Mouse (Mus musculus) embryonic fibroblast, embryonic 13.5 days (primary cell): ENCODE results near the gene Fam3c. TPM values are rescaled to one million over a fixed set of nuclear protein-coding genes. Genes with fewer than 3 reads are reported as not detected.

ENCODE experiments used
- H3K27ac ChIP-seq: 2 replicates; pipeline ENCODE4 v1.5.1; 2012; ENCODE audit warnings: low read length, control low read depth, inconsistent platforms; ENCODE audit not compliant: insufficient read depth
- H3K4me1 ChIP-seq: 2 replicates; pipeline ENCODE4 v1.6.1; 2011; ENCODE audit warnings: low read length; ENCODE audit not compliant: control insufficient read depth, insufficient read depth
- H3K4me3 ChIP-seq: 2 replicates; pipeline ENCODE4 v1.5.1; 2011; ENCODE audit warnings: mild to moderate bottlenecking, control low read depth, low read length; ENCODE audit not compliant: insufficient read depth
- CTCF ChIP-seq: IDR thresholded peaks from 2 replicates; pipeline ENCODE4 v1.5.1; 2011; ENCODE audit warnings: mild to moderate bottlenecking, control low read depth, low read length, moderate library complexity, borderline replicate concordance; ENCODE audit not compliant: insufficient read depth
- POLR2A ChIP-seq: IDR thresholded peaks from 2 replicates; pipeline ENCODE4 v1.6.1; 2011; ENCODE audit warnings: low read depth, mild to moderate bottlenecking, control low read depth, low read length, moderate library complexity
- polyA plus RNA-seq: library from polyadenylated mRNA; stranded (reverse); fragments of >200 nt; gene quantifications from 2 replicates; pipeline ENCODE4 v1.2.4, GENCODE M21; 2011; ENCODE audit warnings: low read depth; ENCODE audit not compliant: missing spikeins, insufficient read length

Gene Fam3c
- polyA plus RNA-seq, 1 experiment: 94.7 TPM

GRCm38 (mm10) chr6:22326289-22326688 is 29.8 kb downstream of the Fam3c start:
- no peak overlapping the region for H3K27ac ChIP-seq
- TF ChIP-seq POLR2A: no peak
- H3K4me3 ChIP-seq: no peak overlapping the region
- H3K4me1 ChIP-seq: no peaks in the 10 kb centered on the region

GRCm38 (mm10) chr6:22325364-22326072 is 30.5 kb downstream of the Fam3c start:
- H3K4me1 ChIP-seq: no peaks in the 10 kb centered on the region
- no peak overlapping the region for H3K27ac ChIP-seq
- TF ChIP-seq POLR2A (no peak), CTCF (peak; percentile 81)
- no peak overlapping the region for H3K4me3 ChIP-seq

- Histone ChIP-seq H3K4me3 (no peak overlapping the region), H3K4me1 (no peaks in the 10 kb centered on the region; the same call in 1 of the 2 replicates), H3K27ac (no peak overlapping the region)
- no peak for TF ChIP-seq POLR2A
- no peak for TF ChIP-seq CTCF
Measured at GRCm38 (mm10) chr6:22298059-22298458, 58.0 kb downstream of the Fam3c start.

DNA sequence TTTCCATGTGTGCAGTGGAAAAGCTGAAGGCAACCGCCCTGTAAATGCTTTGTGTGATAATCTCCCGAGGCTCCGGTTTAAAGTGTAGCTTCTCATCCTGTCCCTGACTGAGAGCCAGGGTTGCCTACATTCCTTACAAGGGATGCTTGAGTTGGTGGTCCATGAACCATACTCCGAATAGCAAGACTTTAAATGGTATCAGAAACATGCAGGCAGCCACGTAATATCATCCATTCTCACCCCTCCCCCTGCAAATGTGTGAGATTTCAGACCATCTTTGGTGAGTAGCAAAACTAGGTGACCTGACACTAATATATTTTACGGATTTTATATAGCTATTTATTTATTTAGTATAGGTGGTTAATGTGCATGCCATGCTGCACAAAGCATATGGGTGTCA is 59.0 kb downstream of the Fam3c start:
- TF ChIP-seq CTCF (no peak), POLR2A (no peak)
- Histone ChIP-seq H3K27ac (no peak overlapping the region), H3K4me3 (no peak overlapping the region), H3K4me1 (no peaks in the 10 kb centered on the region; the same call in 1 of the 2 replicates)

DNA sequence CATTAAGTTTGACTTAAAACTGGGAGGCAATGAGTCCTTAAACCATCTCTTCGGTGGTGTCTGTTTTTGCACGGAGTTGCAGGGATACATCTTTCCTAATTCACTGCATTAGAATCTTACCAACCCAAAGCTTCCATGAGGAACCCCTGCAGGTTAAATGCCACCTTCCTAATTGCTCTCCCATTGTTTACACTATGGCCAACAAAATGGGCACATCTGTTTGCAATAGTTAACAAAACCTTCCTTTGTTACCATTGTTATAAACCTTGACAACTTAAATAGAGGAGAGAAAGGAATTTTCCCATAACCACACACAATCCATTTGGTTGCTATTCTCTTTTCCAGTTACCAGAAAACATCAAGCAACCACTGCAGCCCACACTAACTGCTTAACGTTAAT is 62.1 kb downstream of the Fam3c start:
- TF ChIP-seq CTCF (no peak), POLR2A (no peak)
- no peak overlapping the region for H3K27ac ChIP-seq
- peaks cover 5% of the 10 kb centered on the region for H3K4me1 ChIP-seq
- H3K4me3 ChIP-seq: no peak overlapping the region

- no peak for TF ChIP-seq CTCF
- TF ChIP-seq POLR2A: no peak
- Histone ChIP-seq H3K4me1 (peaks cover 5% of the 10 kb centered on the region), H3K4me3 (no peak overlapping the region), H3K27ac (no peak overlapping the region)
Measured at GRCm38 (mm10) chr6:22292056-22292455, 64.0 kb downstream of the Fam3c start.

DNA sequence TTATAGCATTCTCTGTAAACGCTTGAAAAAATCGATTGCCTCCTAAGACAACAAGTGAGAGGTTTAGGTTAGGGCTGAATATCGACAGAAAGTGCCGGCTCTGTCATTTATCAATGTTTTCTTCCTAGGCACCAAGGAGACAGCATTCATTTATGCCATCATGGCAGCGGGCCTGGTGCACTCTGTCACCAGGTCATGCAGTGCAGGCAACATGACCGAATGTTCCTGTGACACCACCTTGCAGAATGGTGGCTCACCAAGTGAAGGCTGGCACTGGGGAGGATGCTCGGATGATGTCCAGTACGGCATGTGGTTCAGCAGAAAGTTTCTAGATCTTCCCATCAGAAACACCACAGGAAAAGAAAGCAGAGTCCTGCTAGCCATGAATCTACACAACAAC is 65.3 kb downstream of the Fam3c start:
- H3K4me3 ChIP-seq: no peak overlapping the region
- TF ChIP-seq CTCF (no peak), POLR2A (no peak)
- no peak overlapping the region for H3K27ac ChIP-seq
- peaks cover 5% of the 10 kb centered on the region for H3K4me1 ChIP-seq

- no peak overlapping the region for H3K27ac ChIP-seq
- no peak for TF ChIP-seq CTCF
- no peak for TF ChIP-seq POLR2A
- H3K4me1 ChIP-seq: peaks cover 5% of the 10 kb centered on the region
- peak overlapping the region; percentile 25 for H3K4me3 ChIP-seq
Measured at GRCm38 (mm10) chr6:22289461-22290021, 66.5 kb downstream of the Fam3c start.

- H3K27ac ChIP-seq: no peak overlapping the region
- H3K4me1 ChIP-seq: peaks cover 5% of the 10 kb centered on the region
- peak overlapping the region; percentile 25 for H3K4me3 ChIP-seq
- TF ChIP-seq POLR2A (no peak), CTCF (no peak)
Measured at GRCm38 (mm10) chr6:22288737-22289460, 67.1 kb downstream of the Fam3c start.

- H3K4me1 ChIP-seq: peaks cover 5% of the 10 kb centered on the region
- TF ChIP-seq CTCF (no peak), POLR2A (peak; percentile 44)
- peak within 1 kb of the TSS; percentile 25 for H3K4me3 ChIP-seq
- H3K27ac ChIP-seq: no peak within 1 kb of the TSS
Measured at GRCm38 (mm10) chr6:22288004-22288736, 67.9 kb downstream of the Fam3c start, which contains the start of gene Wnt16. TSS of gene Wnt16 (plus strand) at chr6:22288227.

DNA sequence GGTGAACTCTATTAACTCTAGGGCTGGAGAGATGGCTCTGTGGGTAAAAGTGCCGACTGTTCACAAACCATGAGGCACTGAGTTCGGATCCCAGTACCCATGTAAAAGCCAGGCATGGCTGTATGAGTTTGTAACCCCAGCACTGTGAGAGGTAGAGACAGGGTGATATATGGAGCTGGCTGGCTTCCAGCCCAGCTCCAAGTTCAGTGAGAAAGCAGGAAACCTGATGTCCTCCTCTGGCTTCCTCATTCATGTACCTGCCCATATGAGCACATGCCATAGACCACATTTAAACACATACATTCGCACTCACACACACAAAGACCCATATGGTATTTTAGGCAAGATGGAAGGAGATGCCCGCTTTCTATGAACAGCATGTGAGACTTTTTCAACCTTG is 73.6 kb downstream of the Fam3c start:
- TF ChIP-seq CTCF (no peak), POLR2A (no peak)

More for the DNA sequence above, 73.6 kb downstream of the Fam3c start:
- Histone ChIP-seq H3K4me3 (no peak overlapping the region), H3K27ac (no peak overlapping the region), H3K4me1 (peaks cover 7% of the 10 kb centered on the region)
